Mouse (Mus musculus) cortical plate, adult 2 months (tissue): ENCODE results near the gene Prmt3. TPM values are rescaled to one million over a fixed set of nuclear protein-coding genes. Genes with fewer than 3 reads are reported as not detected.

Experiments used
- H3K27ac ChIP-seq: fragments of 200-500 bp; 2 replicates; pipeline ENCODE4 v1.5.1; 2012; ENCODE audit warnings: low read length, control low read depth, inconsistent platforms; ENCODE audit not compliant: insufficient read depth
- H3K4me1 ChIP-seq: fragments of 200-500 bp; 2 replicates; pipeline ENCODE4 v1.6.1; 2011; ENCODE audit warnings: low read length; ENCODE audit not compliant: control insufficient read depth, insufficient read depth
- H3K4me3 ChIP-seq: fragments of 200-500 bp; 2 replicates; pipeline ENCODE4 v1.5.1; 2011; ENCODE audit warnings: mild to moderate bottlenecking, low read length, control low read depth; ENCODE audit not compliant: insufficient read depth
- CTCF ChIP-seq: fragments of 200-500 bp; IDR thresholded peaks from 2 replicates; pipeline ENCODE4 v1.5.1; 2011; ENCODE audit warnings: mild to moderate bottlenecking, control low read depth, low read length; ENCODE audit not compliant: insufficient read depth; ENCODE audit errors: extremely low read depth
- POLR2A ChIP-seq: fragments of 200-500 bp; IDR thresholded peaks from 2 replicates; pipeline ENCODE4 v1.6.1; 2011; ENCODE audit warnings: mild to moderate bottlenecking, low read length, control low read depth; ENCODE audit not compliant: insufficient read depth; ENCODE audit errors: extremely low read depth
- polyA plus RNA-seq: library from polyadenylated mRNA; depleted of rRNA; stranded (reverse); fragments of >200 nt; gene quantifications from 2 replicates; pipeline ENCODE4 v1.2.3, GENCODE M21; 2012

Gene Prmt3
- polyA plus RNA-seq, 1 experiment: 28.0 TPM

DNA sequence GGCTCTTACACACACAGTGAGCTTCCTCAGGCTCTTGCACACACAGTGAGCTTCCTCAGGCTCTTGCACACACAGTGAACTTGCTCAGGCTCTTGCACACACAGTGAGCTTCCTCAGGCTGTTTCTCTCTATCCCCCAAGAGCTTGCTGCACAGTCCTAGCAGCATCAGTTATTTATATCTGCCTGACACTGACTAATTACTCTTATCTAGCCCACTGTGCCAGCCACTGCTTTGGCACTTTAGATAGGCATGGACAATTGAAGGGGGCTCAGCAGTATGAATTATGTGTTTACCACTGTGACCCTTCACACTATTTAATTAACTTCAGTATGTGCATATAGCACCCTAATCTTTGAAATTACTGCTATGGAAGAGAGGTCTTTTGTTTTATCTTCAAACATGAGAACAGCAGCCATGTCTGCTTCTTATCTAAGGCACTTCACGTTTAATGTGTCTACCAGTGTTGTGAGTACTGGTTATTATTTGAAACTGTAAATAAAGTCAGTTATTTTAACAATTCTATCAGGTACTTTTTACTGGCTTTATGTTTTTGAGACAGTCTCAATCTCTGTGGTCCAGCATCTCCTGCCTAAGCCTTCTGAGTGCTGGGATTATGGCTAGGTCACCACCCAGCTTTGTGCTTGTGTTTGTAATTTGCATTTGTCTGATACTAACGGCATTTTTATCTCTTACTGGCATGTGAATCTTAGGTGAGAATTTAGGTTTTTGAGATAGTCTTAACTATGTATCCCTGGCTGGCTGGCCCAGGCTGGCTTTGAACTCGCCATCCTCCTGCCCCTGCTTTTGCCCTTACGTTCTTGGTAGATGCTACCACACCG is 75.4 kb downstream of the Prmt3 start:
- Histone ChIP-seq H3K4me3 (no peak overlapping the region), H3K27ac (no peak overlapping the region), H3K4me1 (no peaks in the 10 kb centered on the region)
- no peak for TF ChIP-seq POLR2A
- no peak for TF ChIP-seq CTCF

DNA sequence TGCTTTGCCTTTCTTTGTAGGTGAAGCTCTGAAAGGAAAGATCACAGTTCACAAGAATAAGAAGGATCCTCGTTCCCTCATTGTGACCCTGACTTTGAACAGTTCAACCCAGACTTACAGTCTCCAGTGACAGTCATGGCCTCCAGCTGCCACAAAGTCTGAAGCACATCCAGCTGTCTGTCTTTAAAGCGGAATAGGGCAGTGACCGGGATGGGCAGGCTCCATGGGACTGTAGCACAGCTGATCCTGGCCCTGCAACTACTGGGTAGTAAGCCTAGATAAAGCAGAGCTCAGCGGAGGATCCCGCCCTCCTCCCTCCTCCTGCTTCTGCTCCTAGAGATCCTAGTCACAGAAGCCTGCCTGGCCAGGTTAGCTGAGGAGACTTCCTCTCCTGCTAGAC is 79.2 kb downstream of the Prmt3 start:
- TF ChIP-seq CTCF (no peak), POLR2A (no peak)
- Histone ChIP-seq H3K27ac (no peak overlapping the region), H3K4me3 (no peak overlapping the region), H3K4me1 (no peaks in the 10 kb centered on the region)

DNA sequence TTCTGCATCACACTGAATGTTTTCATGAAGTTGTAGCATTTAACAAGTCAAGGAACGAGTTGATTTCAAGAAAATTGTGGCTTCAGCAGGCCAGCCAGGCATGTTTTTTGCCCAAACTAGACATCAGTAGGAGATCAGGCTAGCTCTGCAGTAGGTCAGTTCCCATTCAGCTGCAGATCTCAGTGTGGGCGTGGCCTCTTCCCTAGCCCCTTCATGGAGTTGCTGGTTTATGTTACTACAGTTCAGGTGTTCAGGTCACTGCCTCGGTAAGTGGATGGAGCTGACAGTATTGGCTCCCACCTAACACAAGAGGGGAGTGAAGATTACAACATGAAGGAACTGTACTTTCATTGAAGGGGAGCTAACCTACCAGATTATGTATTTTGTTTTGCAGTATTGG is 80.1 kb downstream of the Prmt3 start:
- no peak overlapping the region for H3K27ac ChIP-seq
- TF ChIP-seq POLR2A (no peak), CTCF (no peak)
- H3K4me3 ChIP-seq: no peak overlapping the region
- no peaks in the 10 kb centered on the region for H3K4me1 ChIP-seq

DNA sequence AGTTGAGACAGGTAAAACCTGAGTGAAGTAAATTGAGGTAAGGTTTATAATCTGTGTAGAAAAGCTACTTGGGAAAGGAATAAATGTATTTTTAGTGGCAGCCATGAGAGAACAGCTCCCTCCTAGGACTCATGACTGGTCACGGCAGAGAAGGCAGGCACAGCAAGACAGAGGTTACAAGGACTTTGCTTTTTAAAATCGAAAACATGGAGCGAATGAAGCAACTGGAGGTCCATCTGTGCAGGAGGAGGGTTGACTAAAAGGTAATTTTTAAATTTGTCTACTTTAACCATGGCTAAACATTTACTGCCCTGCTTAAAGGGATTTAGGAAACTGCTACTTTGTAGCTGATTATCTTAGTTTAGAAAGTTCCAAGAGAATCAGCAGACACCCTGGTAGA is 81.7 kb downstream of the Prmt3 start:
- no peaks in the 10 kb centered on the region for H3K4me1 ChIP-seq
- H3K4me3 ChIP-seq: no peak overlapping the region
- no peak for TF ChIP-seq POLR2A
- H3K27ac ChIP-seq: no peak overlapping the region

DNA sequence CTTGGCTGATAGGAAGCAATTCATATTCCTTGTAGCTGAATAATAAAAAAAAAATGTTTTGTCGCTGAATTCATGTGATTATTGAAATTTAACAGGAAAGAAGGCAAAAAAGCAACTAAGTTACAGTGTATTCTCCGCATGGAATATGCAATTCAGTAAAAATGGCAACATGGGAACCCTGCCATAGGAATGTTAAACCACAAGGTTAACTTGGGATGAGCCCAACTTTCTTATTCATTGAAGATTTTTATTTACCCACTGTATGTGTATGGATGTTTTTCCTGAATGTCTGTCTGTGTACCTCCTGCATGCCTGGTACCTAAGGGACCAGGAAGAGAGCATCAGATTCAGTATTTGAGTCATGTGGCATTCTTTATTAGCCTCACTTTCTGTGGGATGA is 83.0 kb downstream of the Prmt3 start:
- Histone ChIP-seq H3K27ac (no peak overlapping the region), H3K4me3 (no peak overlapping the region), H3K4me1 (no peaks in the 10 kb centered on the region)
- TF ChIP-seq POLR2A (no peak), CTCF (no peak)

DNA sequence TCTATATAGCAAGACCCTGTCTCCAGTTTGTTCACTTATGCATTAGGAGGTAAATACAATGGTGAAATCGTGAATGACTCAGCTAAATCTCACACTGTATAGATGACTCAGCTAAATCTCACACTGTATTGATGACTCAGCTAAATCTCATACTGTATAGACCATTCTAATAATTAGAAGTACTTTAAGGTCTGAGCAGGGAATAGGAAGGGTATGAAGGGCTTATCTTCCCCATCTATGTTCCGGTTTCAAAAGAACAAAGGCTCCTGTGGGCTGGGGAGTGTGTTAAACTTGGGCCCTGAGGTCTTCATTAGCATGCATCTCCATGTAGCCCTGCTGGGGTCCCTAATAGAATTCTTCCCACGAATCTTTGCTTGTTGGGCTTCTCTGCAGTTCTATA is 85.6 kb downstream of the Prmt3 start:
- no peak for TF ChIP-seq CTCF
- TF ChIP-seq POLR2A: no peak
- H3K4me1 ChIP-seq: no peaks in the 10 kb centered on the region

DNA sequence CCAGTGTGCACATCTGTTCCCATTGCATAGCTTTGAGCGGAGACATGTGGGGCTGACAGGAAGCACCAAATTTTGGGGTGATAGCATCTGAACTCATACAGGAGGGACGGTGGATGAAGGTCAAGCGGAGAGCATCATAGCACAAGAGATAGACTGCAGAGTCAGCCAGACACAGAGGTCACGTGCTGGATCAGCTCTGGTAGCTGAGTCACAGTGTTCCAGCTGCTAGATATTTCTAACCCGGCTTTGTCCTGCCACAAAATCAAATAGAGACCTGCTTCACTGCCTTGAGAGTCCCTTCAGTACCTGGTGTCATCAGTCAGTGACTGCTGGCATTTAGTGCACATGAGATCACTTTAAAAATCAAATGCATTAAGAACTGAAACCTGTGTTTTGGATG is 91.5 kb downstream of the Prmt3 start:
- TF ChIP-seq POLR2A (no peak), CTCF (no peak)
- Histone ChIP-seq H3K27ac (no peak overlapping the region), H3K4me3 (no peak overlapping the region), H3K4me1 (peaks cover 1% of the 10 kb centered on the region; the same call in 1 of the 2 replicates)

More for the DNA sequence above, 85.6 kb downstream of the Prmt3 start:
- Histone ChIP-seq H3K27ac (no peak overlapping the region), H3K4me3 (no peak overlapping the region)

DNA sequence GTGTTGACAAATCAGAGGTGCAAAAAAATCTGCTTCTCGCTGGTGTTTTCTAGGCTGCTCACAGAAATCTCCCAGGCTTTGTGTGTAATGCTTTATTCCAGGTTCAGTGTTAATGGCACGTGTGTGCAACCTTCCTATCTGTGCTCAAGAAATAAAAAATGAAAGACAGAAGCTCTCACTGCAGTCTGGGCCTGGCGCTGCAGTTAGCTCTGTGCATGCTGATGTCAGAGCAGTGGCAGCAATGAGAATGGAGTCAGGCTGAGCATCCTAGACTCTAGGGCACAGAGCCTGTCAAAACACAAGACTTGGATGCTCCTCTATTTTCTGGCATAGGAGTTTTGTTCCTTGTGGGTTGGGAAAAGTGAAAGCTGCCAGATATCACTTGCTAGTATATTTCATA is 92.1 kb downstream of the Prmt3 start:
- TF ChIP-seq POLR2A: no peak
- TF ChIP-seq CTCF: no peak
- Histone ChIP-seq H3K27ac (no peak overlapping the region), H3K4me1 (peaks cover 1% of the 10 kb centered on the region; the same call in 1 of the 2 replicates), H3K4me3 (no peak overlapping the region)

DNA sequence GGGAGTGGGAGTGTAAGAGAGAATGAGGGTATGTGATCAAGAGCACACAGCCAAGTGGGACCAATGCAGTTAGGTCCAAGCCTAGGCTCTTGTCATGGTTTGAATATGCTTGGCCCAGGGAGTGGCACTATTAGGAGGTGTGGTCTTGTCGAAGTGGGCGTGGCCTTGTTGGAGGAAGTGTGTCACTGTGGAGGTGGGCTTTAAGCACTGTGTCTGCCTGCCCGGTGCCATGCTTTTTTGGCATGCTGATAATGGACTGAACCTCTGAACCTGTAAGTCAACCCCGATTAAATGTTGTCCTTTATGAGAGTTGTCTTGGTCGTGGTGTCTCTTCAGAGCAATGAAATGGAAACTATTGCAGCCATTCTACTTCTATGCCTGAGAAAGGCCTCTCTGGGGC is 99.2 kb downstream of the Prmt3 start:
- no peak overlapping the region for H3K27ac ChIP-seq
- TF ChIP-seq CTCF (no peak), POLR2A (no peak)

DNA sequence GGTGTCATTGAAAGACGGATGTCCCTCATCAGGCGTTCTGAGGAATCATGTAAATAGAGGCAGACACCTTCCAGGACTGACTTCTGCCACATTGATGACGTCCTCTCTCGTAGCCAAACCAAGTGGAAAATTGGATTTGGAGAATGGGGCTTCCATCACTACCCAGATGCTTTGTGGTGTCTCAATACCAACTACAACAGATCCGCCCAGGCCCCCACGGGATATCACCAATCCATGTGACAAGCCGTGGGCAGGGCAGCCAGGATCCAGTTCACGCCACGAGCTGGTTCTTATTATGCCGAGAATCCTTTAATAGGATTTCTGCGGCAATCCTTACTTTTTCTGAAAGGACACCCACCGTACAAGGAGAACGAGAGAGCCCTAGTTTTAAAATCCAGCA is 100.9 kb downstream of the Prmt3 start:
- H3K27ac ChIP-seq: no peak overlapping the region

More for the DNA sequence above, 99.2 kb downstream of the Prmt3 start:
- 0 out of 2 replicates have a peak, but pooled peaks cover 2% of the 10 kb centered on the region for H3K4me1 ChIP-seq
- H3K4me3 ChIP-seq: no peak overlapping the region

More for the DNA sequence above, 100.9 kb downstream of the Prmt3 start:
- 0 out of 2 replicates have a peak, but pooled peaks cover 5% of the 10 kb centered on the region for H3K4me1 ChIP-seq
- no peak overlapping the region for H3K4me3 ChIP-seq
- TF ChIP-seq CTCF (no peak), POLR2A (no peak)
